Mouse (Mus musculus): Measurements from ENCODE around the gene Galnt11. TPM values are rescaled to one million over a fixed set of nuclear protein-coding genes. Genes with fewer than 3 reads are reported as not detected.

Galnt11 gene
- polyA plus RNA-seq, 1 experiment from 2014 or later = 39.9 TPM

- Histone ChIP-seq H3K27ac (replicated peaks in 1 of 2; ENCODE audit: control insufficient read depth in 1 of 2, insufficient read depth in 1 of 2, low read depth in 2 of 2, low read length in 2 of 2) (no peak overlapping the region), H3K4me3 (ENCODE audit: control insufficient read depth in 1 of 2, insufficient read depth in 1 of 2, low read depth in 1 of 2, low read length in 2 of 2) (no peak overlapping the region), H3K4me2 (ENCODE audit: low read length) (no peak overlapping the region), H3K9me3 (ENCODE audit: control insufficient read depth, low read length) (no peaks in the 10 kb centered on the region), H3K27me3 (ENCODE audit: control insufficient read depth, insufficient read depth, low read length) (no peaks in the 10 kb centered on the region), H3K9ac (ENCODE audit: low read length) (no peak overlapping the region), H3K36me3 (ENCODE audit: control insufficient read depth, insufficient read depth, low read length) (peaks cover 91% of the 10 kb centered on the region), H3K4me1 (ENCODE audit: control insufficient read depth in 2 of 2, insufficient read depth in 2 of 2, low read length in 2 of 2) (no peaks in the 10 kb centered on the region)
- no peak for ATAC-seq (ENCODE audit: insufficient number of reproducible peaks, insufficient read depth, low FRiP score, low read depth)
- 75% methylated on average over 2 of the region's 2 CpGs for WGBS
Observed at GRCm38 (mm10) chr5:25256686-25257085, 35.0 kb downstream of the Galnt11 start.

GRCm38 (mm10) chr5:25261452-25261851 lies 39.7 kb downstream of the Galnt11 start:
- H3K9me3 ChIP-seq (ENCODE audit: control insufficient read depth, low read length) = no peaks in the 10 kb centered on the region
- H3K4me3 ChIP-seq (ENCODE audit: control insufficient read depth in 1 of 2, insufficient read depth in 1 of 2, low read depth in 1 of 2, low read length in 2 of 2) = no peak overlapping the region
- peaks cover 90% of the 10 kb centered on the region for H3K36me3 ChIP-seq (ENCODE audit: control insufficient read depth, insufficient read depth, low read length)
- no peak for ATAC-seq (ENCODE audit: insufficient number of reproducible peaks, insufficient read depth, low FRiP score, low read depth)
- no peaks in the 10 kb centered on the region for H3K4me1 ChIP-seq (ENCODE audit: control insufficient read depth in 2 of 2, insufficient read depth in 2 of 2, low read length in 2 of 2)
- WGBS = 72% methylated on average over 6 of the region's 6 CpGs
- no peak overlapping the region for H3K27ac ChIP-seq (replicated peaks in 1 of 2; ENCODE audit: control insufficient read depth in 1 of 2, insufficient read depth in 1 of 2, low read depth in 2 of 2, low read length in 2 of 2)
- H3K9ac ChIP-seq (ENCODE audit: low read length) = no peak overlapping the region
- no peaks in the 10 kb centered on the region for H3K27me3 ChIP-seq (ENCODE audit: control insufficient read depth, insufficient read depth, low read length)
- no peak overlapping the region for H3K4me2 ChIP-seq (ENCODE audit: low read length)

DNA sequence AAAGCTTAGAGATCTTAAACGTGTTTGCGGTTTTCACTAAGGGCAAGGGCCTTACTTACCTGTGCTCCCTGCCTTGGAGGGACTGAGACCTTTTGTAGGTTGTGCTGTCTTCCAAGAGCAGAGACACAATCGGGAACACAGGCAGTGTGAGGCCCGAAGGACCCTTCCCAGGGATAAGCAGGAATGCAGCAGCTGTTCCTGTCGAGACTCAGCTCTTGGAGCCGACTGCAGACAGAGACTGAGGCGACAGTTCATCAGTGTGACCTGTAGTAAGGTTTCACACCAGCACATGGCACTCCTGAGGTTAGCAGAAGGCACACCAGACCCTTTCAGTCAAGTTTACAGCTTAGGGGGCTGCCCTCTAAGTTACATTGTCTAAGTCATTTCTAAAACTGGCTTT lies 40.6 kb downstream of the Galnt11 start:
- 72% methylated on average over 7 of the region's 7 CpGs for WGBS

GRCm38 (mm10) chr5:25268258-25268888 lies 46.7 kb downstream of the Galnt11 start:
- no peak overlapping the region for H3K4me3 ChIP-seq (ENCODE audit: control insufficient read depth in 1 of 2, insufficient read depth in 1 of 2, low read depth in 1 of 2, low read length in 2 of 2)
- no peak overlapping the region for H3K27ac ChIP-seq (replicated peaks in 1 of 2; ENCODE audit: control insufficient read depth in 1 of 2, insufficient read depth in 1 of 2, low read depth in 2 of 2, low read length in 2 of 2)
- no peaks in the 10 kb centered on the region for H3K27me3 ChIP-seq (ENCODE audit: control insufficient read depth, insufficient read depth, low read length)
- H3K4me2 ChIP-seq (ENCODE audit: low read length) = no peak overlapping the region
- H3K9ac ChIP-seq (ENCODE audit: low read length) = no peak overlapping the region
- no peak for ATAC-seq (ENCODE audit: insufficient number of reproducible peaks, insufficient read depth, low FRiP score, low read depth)
- H3K36me3 ChIP-seq (ENCODE audit: control insufficient read depth, insufficient read depth, low read length) = peaks cover 90% of the 10 kb centered on the region
- H3K9me3 ChIP-seq (ENCODE audit: control insufficient read depth, low read length) = no peaks in the 10 kb centered on the region
- WGBS = 88% methylated on average over 4 of the region's 4 CpGs
- no peaks in the 10 kb centered on the region for H3K4me1 ChIP-seq (ENCODE audit: control insufficient read depth in 2 of 2, insufficient read depth in 2 of 2, low read length in 2 of 2)

More for the DNA sequence above, 40.6 kb downstream of the Galnt11 start:
- ATAC-seq (ENCODE audit: insufficient number of reproducible peaks, insufficient read depth, low FRiP score, low read depth) = no peak
- no peak overlapping the region for H3K9ac ChIP-seq (ENCODE audit: low read length)
- H3K27ac ChIP-seq (replicated peaks in 1 of 2; ENCODE audit: control insufficient read depth in 1 of 2, insufficient read depth in 1 of 2, low read depth in 2 of 2, low read length in 2 of 2) = no peak overlapping the region
- H3K27me3 ChIP-seq (ENCODE audit: control insufficient read depth, insufficient read depth, low read length) = no peaks in the 10 kb centered on the region
- no peaks in the 10 kb centered on the region for H3K9me3 ChIP-seq (ENCODE audit: control insufficient read depth, low read length)
- no peak overlapping the region for H3K4me2 ChIP-seq (ENCODE audit: low read length)
- H3K4me1 ChIP-seq (ENCODE audit: control insufficient read depth in 2 of 2, insufficient read depth in 2 of 2, low read length in 2 of 2) = no peaks in the 10 kb centered on the region
- H3K4me3 ChIP-seq (ENCODE audit: control insufficient read depth in 1 of 2, insufficient read depth in 1 of 2, low read depth in 1 of 2, low read length in 2 of 2) = no peak overlapping the region
- H3K36me3 ChIP-seq (ENCODE audit: control insufficient read depth, insufficient read depth, low read length) = peaks cover 91% of the 10 kb centered on the region

GRCm38 (mm10) chr5:25275629-25276028 lies 53.9 kb downstream of the Galnt11 start:
- Histone ChIP-seq H3K36me3 (ENCODE audit: control insufficient read depth, insufficient read depth, low read length) (peaks cover 86% of the 10 kb centered on the region), H3K9me3 (ENCODE audit: control insufficient read depth, low read length) (no peaks in the 10 kb centered on the region), H3K9ac (ENCODE audit: low read length) (no peak overlapping the region), H3K27ac (replicated peaks in 1 of 2; ENCODE audit: control insufficient read depth in 1 of 2, insufficient read depth in 1 of 2, low read depth in 2 of 2, low read length in 2 of 2) (no peak overlapping the region), H3K27me3 (ENCODE audit: control insufficient read depth, insufficient read depth, low read length) (no peaks in the 10 kb centered on the region), H3K4me3 (ENCODE audit: control insufficient read depth in 1 of 2, insufficient read depth in 1 of 2, low read depth in 1 of 2, low read length in 2 of 2) (no peak overlapping the region), H3K4me2 (ENCODE audit: low read length) (no peak overlapping the region), H3K4me1 (ENCODE audit: control insufficient read depth in 2 of 2, insufficient read depth in 2 of 2, low read length in 2 of 2) (no peaks in the 10 kb centered on the region)
- WGBS = 84% methylated on average over 10 of the region's 10 CpGs
- ATAC-seq (ENCODE audit: insufficient number of reproducible peaks, insufficient read depth, low FRiP score, low read depth) = no peak

- Histone ChIP-seq H3K4me2 (ENCODE audit: low read length) (no peak overlapping the region), H3K4me1 (ENCODE audit: control insufficient read depth in 2 of 2, insufficient read depth in 2 of 2, low read length in 2 of 2) (no peaks in the 10 kb centered on the region), H3K27ac (replicated peaks in 1 of 2; ENCODE audit: control insufficient read depth in 1 of 2, insufficient read depth in 1 of 2, low read depth in 2 of 2, low read length in 2 of 2) (no peak overlapping the region), H3K36me3 (ENCODE audit: control insufficient read depth, insufficient read depth, low read length) (peaks cover 86% of the 10 kb centered on the region), H3K4me3 (ENCODE audit: control insufficient read depth in 1 of 2, insufficient read depth in 1 of 2, low read depth in 1 of 2, low read length in 2 of 2) (no peak overlapping the region), H3K27me3 (ENCODE audit: control insufficient read depth, insufficient read depth, low read length) (no peaks in the 10 kb centered on the region), H3K9ac (ENCODE audit: low read length) (no peak overlapping the region), H3K9me3 (ENCODE audit: control insufficient read depth, low read length) (no peaks in the 10 kb centered on the region)
- no peak for ATAC-seq (ENCODE audit: insufficient number of reproducible peaks, insufficient read depth, low FRiP score, low read depth)
- WGBS = 79% methylated on average over 6 of the region's 6 CpGs
Observed at GRCm38 (mm10) chr5:25276365-25276764, 54.7 kb downstream of the Galnt11 start.

DNA sequence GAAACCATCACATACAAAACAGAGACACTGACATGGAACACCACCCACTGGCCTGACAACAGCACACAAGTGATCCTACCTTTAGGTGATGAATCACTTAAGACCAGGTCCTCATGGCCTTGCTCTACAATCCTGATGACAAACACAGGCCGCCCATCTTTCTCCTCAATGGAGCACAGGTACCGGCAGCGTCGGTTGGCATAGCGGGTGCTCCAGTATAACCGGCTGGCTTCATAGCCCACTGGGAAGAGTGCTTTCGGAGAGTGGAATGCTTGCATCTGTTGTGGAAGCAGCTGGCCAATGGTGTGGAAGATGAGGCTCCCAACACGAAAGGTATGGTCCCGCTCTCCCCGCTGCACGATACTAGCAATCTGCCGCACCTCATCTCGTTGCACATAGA lies 62.3 kb downstream of the Galnt11 start:
- Histone ChIP-seq H3K4me2 (ENCODE audit: low read length) (no peak overlapping the region), H3K9me3 (ENCODE audit: control insufficient read depth, low read length) (no peaks in the 10 kb centered on the region), H3K36me3 (ENCODE audit: control insufficient read depth, insufficient read depth, low read length) (peaks cover 87% of the 10 kb centered on the region), H3K4me1 (ENCODE audit: control insufficient read depth in 2 of 2, insufficient read depth in 2 of 2, low read length in 2 of 2) (no peaks in the 10 kb centered on the region), H3K9ac (ENCODE audit: low read length) (no peak overlapping the region), H3K4me3 (ENCODE audit: control insufficient read depth in 1 of 2, insufficient read depth in 1 of 2, low read depth in 1 of 2, low read length in 2 of 2) (no peak overlapping the region), H3K27ac (replicated peaks in 1 of 2; ENCODE audit: control insufficient read depth in 1 of 2, insufficient read depth in 1 of 2, low read depth in 2 of 2, low read length in 2 of 2) (no peak overlapping the region), H3K27me3 (ENCODE audit: control insufficient read depth, insufficient read depth, low read length) (no peaks in the 10 kb centered on the region)
- 94% methylated on average over 13 of the region's 13 CpGs for WGBS
- no peak for ATAC-seq (ENCODE audit: insufficient number of reproducible peaks, insufficient read depth, low FRiP score, low read depth)

DNA sequence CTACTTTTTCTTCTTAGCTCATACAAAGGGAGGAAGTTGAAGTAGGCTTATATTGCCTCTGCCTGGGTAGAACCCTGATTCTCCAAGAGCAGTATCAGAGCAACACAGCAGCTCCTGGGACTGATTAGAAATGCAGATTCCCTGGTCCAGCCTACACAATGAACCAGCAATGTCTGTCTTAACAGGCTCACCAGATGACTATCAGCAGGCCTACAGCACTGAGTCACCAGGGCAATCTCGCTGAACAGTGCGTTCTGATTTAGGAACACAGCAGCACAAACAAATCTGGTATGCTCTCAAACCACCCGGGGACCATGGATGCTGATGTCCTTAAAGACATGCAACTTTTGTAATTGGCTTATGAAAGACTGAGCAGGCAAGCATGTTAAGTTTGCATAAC lies 75.1 kb downstream of the Galnt11 start:
- no peak overlapping the region for H3K27ac ChIP-seq (replicated peaks in 1 of 2; ENCODE audit: control insufficient read depth in 1 of 2, insufficient read depth in 1 of 2, low read depth in 2 of 2, low read length in 2 of 2)
- no peaks in the 10 kb centered on the region for H3K9me3 ChIP-seq (ENCODE audit: control insufficient read depth, low read length)
- H3K27me3 ChIP-seq (ENCODE audit: control insufficient read depth, insufficient read depth, low read length) = no peaks in the 10 kb centered on the region
- no peak overlapping the region for H3K9ac ChIP-seq (ENCODE audit: low read length)
- no peaks in the 10 kb centered on the region for H3K4me1 ChIP-seq (ENCODE audit: control insufficient read depth in 2 of 2, insufficient read depth in 2 of 2, low read length in 2 of 2)
- no peak for ATAC-seq (ENCODE audit: insufficient number of reproducible peaks, insufficient read depth, low FRiP score, low read depth)
- 49% methylated on average over 3 of the region's 3 CpGs for WGBS
- no peak overlapping the region for H3K4me2 ChIP-seq (ENCODE audit: low read length)
- H3K36me3 ChIP-seq (ENCODE audit: control insufficient read depth, insufficient read depth, low read length) = peaks cover 55% of the 10 kb centered on the region
- no peak overlapping the region for H3K4me3 ChIP-seq (ENCODE audit: control insufficient read depth in 1 of 2, insufficient read depth in 1 of 2, low read depth in 1 of 2, low read length in 2 of 2)
